Mouse (Mus musculus): ENCODE results near the gene Mapk12.

DNA sequence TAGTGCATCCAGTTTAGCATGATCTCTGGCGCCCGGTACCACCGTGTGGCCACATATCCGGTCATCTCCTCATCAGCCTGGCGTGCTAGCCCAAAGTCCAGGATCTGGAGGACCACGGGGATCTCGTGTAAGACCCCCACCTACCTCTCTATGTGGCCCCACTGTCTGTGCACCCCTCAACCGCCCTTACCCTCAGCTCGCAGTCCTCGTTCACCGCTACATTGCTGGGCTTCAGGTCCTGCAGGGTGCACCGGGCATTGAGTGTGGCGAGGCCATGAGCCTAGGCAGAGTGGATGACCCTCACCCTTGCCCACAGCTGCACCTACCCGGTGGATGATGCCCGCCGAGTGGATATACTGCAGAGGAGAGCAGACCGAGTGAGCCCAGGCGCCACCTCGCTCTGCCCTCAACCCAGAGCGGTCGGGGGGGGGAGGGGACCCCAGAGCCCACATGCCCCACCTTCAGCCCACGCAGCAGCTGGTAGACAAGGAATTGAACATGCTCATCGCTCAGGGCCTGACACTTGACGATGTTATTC is 5.4 kb upstream of the Mapk12 start:
- TF ChIP-seq CTCF (IDR thresholded peaks at IDR 0.05; ENCODE audit: low read depth, low read length) (no peak), POLR2A (IDR thresholded peaks at IDR 0.05; ENCODE audit: extremely low read depth, insufficient read depth, low read length) (no peak)

All from liver, adult 2 months (tissue).